ENCODE assay signal across 8 mouse cellular contexts in genomic region chr5:44048568-44049363, GRCm38 (mm10). TPM values are rescaled to one million over a fixed set of nuclear protein-coding genes. Genes with fewer than 3 reads are reported as not detected.
DNase-seq lines count a peak whose midpoint lies in the region; ATAC-seq lines count a peak whose summit lies in the region.

No protein-coding gene starts in this region.

- no peak overlapping the region for H3K9ac ChIP-seq in hindbrain, embryonic 11.5 days (ENCODE audit: low read depth, low read length)
- H3K9ac ChIP-seq in hindbrain, embryonic 12.5 days: no peak overlapping the region
- no peak overlapping the region for H3K9ac ChIP-seq in embryonic facial prominence, embryonic 14.5 days (ENCODE audit: low read depth, low read length)

- ATAC-seq in hindbrain, embryonic 11.5 days (ENCODE audit: low FRiP score): peak; percentile 43; the same call in 1 of the 2 replicates
- ATAC-seq in hindbrain, embryonic 12.5 days (ENCODE audit: low FRiP score): no peak
- peak; percentile 37 for ATAC-seq in embryonic facial prominence, embryonic 14.5 days (ENCODE audit: low read depth)
- ATAC-seq in megakaryocyte, adult 5-6 weeks (ENCODE audit: poor library complexity, severe bottlenecking): peak; percentile 40; the same call in 1 of the 2 replicates

- H3K4me2 ChIP-seq in hindbrain, embryonic 11.5 days (replicated peaks; ENCODE audit: low read depth, low read length): no peak overlapping the region
- H3K4me2 ChIP-seq in hindbrain, embryonic 12.5 days (replicated peaks): no peak overlapping the region
- H3K4me2 ChIP-seq in embryonic facial prominence, embryonic 14.5 days (ENCODE audit: low read depth, low read length): no peak overlapping the region

- no peak overlapping the region for H3K4me3 ChIP-seq in hindbrain, embryonic 11.5 days (ENCODE audit: low read depth, low read length)
- H3K4me3 ChIP-seq in hindbrain, embryonic 12.5 days: no peak overlapping the region
- H3K4me3 ChIP-seq in embryonic facial prominence, embryonic 14.5 days (ENCODE audit: low read depth, low read length): no peak overlapping the region

- 49% methylated on average over 5 of the region's 5 CpGs for WGBS in hindbrain, embryonic 11.5 days
- WGBS in hindbrain, embryonic 12.5 days: 49% methylated on average over 5 of the region's 5 CpGs
- WGBS in embryonic facial prominence, embryonic 14.5 days: 22% methylated on average over 5 of the region's 5 CpGs

- no peaks in the 10 kb centered on the region for H3K4me1 ChIP-seq in hindbrain, embryonic 11.5 days (replicated peaks; ENCODE audit: control insufficient read depth, insufficient read depth, low read length)
- H3K4me1 ChIP-seq in hindbrain, embryonic 12.5 days: no peaks in the 10 kb centered on the region
- H3K4me1 ChIP-seq in embryonic facial prominence, embryonic 14.5 days (ENCODE audit: control insufficient read depth, insufficient read depth, low read length): no peaks in the 10 kb centered on the region

- H3K36me3 ChIP-seq in hindbrain, embryonic 11.5 days (ENCODE audit: control insufficient read depth, insufficient read depth, low read length): no peaks in the 10 kb centered on the region
- H3K36me3 ChIP-seq in hindbrain, embryonic 12.5 days: peaks cover 22% of the 10 kb centered on the region; the same call in 1 of the 2 replicates
- H3K36me3 ChIP-seq in embryonic facial prominence, embryonic 14.5 days (ENCODE audit: control insufficient read depth, insufficient read depth, low read length): no peaks in the 10 kb centered on the region

- H3K27me3 ChIP-seq in hindbrain, embryonic 11.5 days (ENCODE audit: control insufficient read depth, insufficient read depth, low read length): no peaks in the 10 kb centered on the region
- no peaks in the 10 kb centered on the region for H3K27me3 ChIP-seq in hindbrain, embryonic 12.5 days
- no peaks in the 10 kb centered on the region for H3K27me3 ChIP-seq in embryonic facial prominence, embryonic 14.5 days (replicated peaks; ENCODE audit: control insufficient read depth, insufficient read depth, low read length)

- no peaks in the 10 kb centered on the region for H3K9me3 ChIP-seq in hindbrain, embryonic 11.5 days (ENCODE audit: control insufficient read depth, low read length)
- H3K9me3 ChIP-seq in hindbrain, embryonic 12.5 days (replicated peaks): no peaks in the 10 kb centered on the region
- no peaks in the 10 kb centered on the region for H3K9me3 ChIP-seq in embryonic facial prominence, embryonic 14.5 days (ENCODE audit: control insufficient read depth, low read length)

- DNase-seq in hindbrain, embryonic 11.5 days (ENCODE audit: low spot score): peak; percentile 66
- DNase-seq in A20 (ENCODE audit: low read depth, low spot score) (peak; percentile 48), NIH3T3 (ENCODE audit: low read depth) (peak; percentile 73)
- DNase-seq in embryonic facial prominence, embryonic 14.5 days (ENCODE audit: low spot score): peak; percentile 85
- no peak for DNase-seq in T-cell, adult 2 months (ENCODE audit: low spot score)
- no peak for DNase-seq in urinary bladder, postnatal 4 days (ENCODE audit: low spot score in 2 of 2)

- H3K27ac ChIP-seq in hindbrain, embryonic 11.5 days (ENCODE audit: low read depth, low read length): no peak overlapping the region
- H3K27ac ChIP-seq in hindbrain, embryonic 12.5 days: no peak overlapping the region
- H3K27ac ChIP-seq in embryonic facial prominence, embryonic 14.5 days (replicated peaks; ENCODE audit: low read depth, low read length): no peak overlapping the region

RNA-seq across cellular contexts. Expression of gene Prom1, which starts 53.1 kb away (rescaled TPM):
- 125 and 136 TPM in 2 replicates for polyA plus RNA-seq in hindbrain, embryonic 11.5 days (2014; fragmentation: Nextera tagmentation; extraction: Ambion mirVana)
- 88.3 and 95.5 TPM in 2 replicates for polyA plus RNA-seq in hindbrain, embryonic 12.5 days (2016; fragmentation: Nextera tagmentation; extraction: Ambion mirVana)
- 27.2 and 29.7 TPM in 2 replicates for polyA plus RNA-seq in embryonic facial prominence, embryonic 14.5 days (2014; fragmentation: Nextera tagmentation; extraction: Ambion mirVana)
- total RNA-seq in megakaryocyte, adult 5-6 weeks (2015): 9.5 and 11.1 TPM in 2 replicates
- 7.8 and 9.7 TPM in 2 replicates for total RNA-seq in megakaryocyte, adult 5-6 weeks (2017)

Comparison
In these comparisons a context has a peak if more than half of its experiments do, and no peak if none do; other contexts are left out.
1. DNase-seq: peak in hindbrain, embryonic 11.5 days (single experiment), A20 (single experiment), NIH3T3 (single experiment) and embryonic facial prominence, embryonic 14.5 days (single experiment); none in T-cell, adult 2 months (single experiment) and urinary bladder, postnatal 4 days (0 of 2).